Mouse (Mus musculus): ENCODE measurements at regions not wholly inside any gene's neighbourhood (a gene's known extent, or its start where the extent isn't known, plus 50 kb on each side); places are given as distances from the start of the nearest gene placed in this dataset.

DNA sequence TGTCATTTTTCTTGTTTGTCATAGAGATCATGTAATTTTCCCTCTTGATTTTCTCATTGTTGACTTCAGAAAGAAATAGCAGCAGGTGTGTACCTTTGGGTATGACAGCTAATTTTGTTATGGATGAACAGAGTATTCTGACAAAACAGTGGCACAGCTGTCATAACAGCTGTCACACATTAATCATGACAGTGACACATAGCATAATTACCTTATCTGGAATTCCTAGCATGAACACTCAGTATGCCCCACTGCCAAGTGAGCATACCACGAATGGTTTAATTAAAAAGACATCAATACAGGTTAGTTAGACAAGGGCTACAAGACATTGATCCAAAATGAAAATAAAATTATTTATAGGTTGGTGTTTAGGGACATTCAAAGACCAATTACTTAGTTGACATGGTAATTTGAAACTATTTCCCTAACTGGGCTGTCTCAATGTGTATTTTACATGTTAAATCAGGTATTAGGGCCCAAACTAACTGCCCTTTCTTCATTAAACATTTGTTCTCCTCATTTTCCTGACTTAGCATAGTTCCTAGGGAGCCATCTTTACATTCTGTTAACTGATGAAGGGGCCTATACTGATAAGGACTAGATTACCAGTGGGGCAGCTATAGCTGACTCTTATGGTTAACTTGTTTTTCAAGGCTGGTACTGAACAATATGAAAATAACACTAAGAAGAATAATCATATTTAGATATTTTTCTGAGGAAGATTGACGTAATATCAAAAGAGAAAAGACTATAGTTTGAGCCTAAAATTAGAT lies 52.2 kb downstream of the Aldoart1 start:
- DNase-seq (ENCODE audit: low read depth, low spot score), result peak; percentile 45

- no peak for DNase-seq (ENCODE audit: low read depth, low spot score)
These were observed 52.9 kb downstream of the Aldoart1 start for GRCm38 (mm10) chr4:72799575-72799974.

DNA sequence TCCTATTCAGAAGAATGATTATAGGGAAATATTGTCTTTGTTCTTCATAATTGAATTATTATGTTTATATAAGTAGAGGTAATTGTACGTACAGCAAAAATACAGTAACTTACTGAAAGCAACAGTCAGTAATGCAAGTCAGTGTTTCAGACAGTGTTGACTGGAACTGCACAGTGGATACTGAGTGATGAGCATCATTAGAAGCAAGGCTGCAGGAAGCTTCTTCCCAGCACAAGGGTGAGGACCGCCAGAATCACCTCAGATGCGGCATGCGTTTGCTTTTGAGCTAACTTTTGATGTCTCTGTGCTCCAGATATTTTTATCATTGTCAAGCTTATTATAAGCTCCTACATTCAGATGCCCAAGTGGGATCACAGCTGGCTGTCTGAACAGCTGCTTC lies 63.6 kb downstream of the Aldoart1 start:
- no peak for DNase-seq (ENCODE audit: low read depth, low spot score)

GRCm38 (mm10) chr4:72766896-72767295 lies 85.5 kb downstream of the Aldoart1 start:
- no peak for DNase-seq (ENCODE audit: low read depth, low spot score)

DNA sequence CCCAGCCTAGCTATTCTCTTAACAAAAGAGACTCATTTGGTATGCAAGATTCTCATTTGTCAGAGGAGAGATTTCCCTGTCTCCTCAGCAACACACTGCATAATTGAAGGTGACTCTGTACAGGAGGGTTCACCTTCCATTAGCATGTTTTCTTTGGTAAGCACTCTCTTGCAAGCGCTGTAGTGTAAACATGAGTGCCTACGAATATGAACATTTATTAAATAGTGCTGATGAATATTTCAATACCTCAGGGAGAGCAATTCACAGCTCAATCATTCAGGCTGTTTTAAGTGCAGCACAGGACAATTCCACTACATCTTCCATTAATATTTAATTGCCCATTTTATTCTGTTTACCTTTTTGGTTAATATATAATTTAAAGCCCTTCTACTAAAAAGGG lies 86.0 kb downstream of the Aldoart1 start:
- peak; percentile 2 for DNase-seq (ENCODE audit: low read depth, low spot score)
